Mouse (Mus musculus) small intestine, adult 2 months (tissue): ENCODE measurements around the gene Fam129a. TPM values are rescaled to one million over a fixed set of nuclear protein-coding genes. Genes with fewer than 3 reads are reported as not detected.

Experiments
- H3K27ac ChIP-seq: fragments of 200-500 bp; 2 replicates; pipeline ENCODE4 v1.5.1; 2012; ENCODE audit warnings: low read depth, low read length, control low read depth, inconsistent platforms; ENCODE audit not compliant: insufficient read depth
- H3K27me3 ChIP-seq: fragments of 200-500 bp; 2 replicates; pipeline ENCODE4 v1.6.1; 2012; ENCODE audit warnings: mild to moderate bottlenecking, moderate library complexity, low read length, inconsistent platforms; ENCODE audit not compliant: control insufficient read depth, insufficient read depth
- H3K36me3 ChIP-seq: fragments of 200-500 bp; 2 replicates; pipeline ENCODE4 v1.6.1; 2012; ENCODE audit warnings: mild to moderate bottlenecking, low read length, control low read depth, inconsistent platforms; ENCODE audit not compliant: control insufficient read depth, insufficient read depth
- H3K4me1 ChIP-seq: fragments of 200-500 bp; 2 replicates; pipeline ENCODE4 v1.6.1; 2012; ENCODE audit warnings: low read length, inconsistent platforms, mixed read lengths; ENCODE audit not compliant: control insufficient read depth, insufficient read depth, insufficient read length
- H3K4me3 ChIP-seq: fragments of 200-500 bp; 2 replicates; pipeline ENCODE4 v1.5.1; 2012; ENCODE audit warnings: low read depth, mild to moderate bottlenecking, control low read depth, inconsistent platforms, low read length, moderate library complexity
- CTCF ChIP-seq: fragments of 200-500 bp; IDR thresholded peaks from 2 replicates; pipeline ENCODE4 v1.5.1; 2012; ENCODE audit warnings: low read depth, mild to moderate bottlenecking, control low read depth, inconsistent platforms, low read length, moderate library complexity, mixed read lengths; ENCODE audit not compliant: insufficient replicate concordance, insufficient read length; ENCODE audit errors: extremely low read depth
- POLR2A ChIP-seq: fragments of 200-500 bp; IDR thresholded peaks from 2 replicates; pipeline ENCODE4 v1.6.1; 2012; ENCODE audit warnings: low read depth, mild to moderate bottlenecking, control low read depth, inconsistent platforms, low read length, moderate library complexity
- WGBS: fragments of 180-500 bp; shearing (Covaris S2); methylation state at CpG from one replicate; pipeline ENCODE4 v1.1.7; 2018; 5-methylcytosine and 5-hydroxymethylcytosine counted together
- polyA plus RNA-seq: library from polyadenylated mRNA; depleted of rRNA; stranded (reverse); fragments of >200 nt; gene quantifications from 2 replicates; pipeline ENCODE4 v1.2.3, GENCODE M21; 2012

Fam129a gene
- polyA plus RNA-seq, 1 experiment, result 1.6 TPM

DNA sequence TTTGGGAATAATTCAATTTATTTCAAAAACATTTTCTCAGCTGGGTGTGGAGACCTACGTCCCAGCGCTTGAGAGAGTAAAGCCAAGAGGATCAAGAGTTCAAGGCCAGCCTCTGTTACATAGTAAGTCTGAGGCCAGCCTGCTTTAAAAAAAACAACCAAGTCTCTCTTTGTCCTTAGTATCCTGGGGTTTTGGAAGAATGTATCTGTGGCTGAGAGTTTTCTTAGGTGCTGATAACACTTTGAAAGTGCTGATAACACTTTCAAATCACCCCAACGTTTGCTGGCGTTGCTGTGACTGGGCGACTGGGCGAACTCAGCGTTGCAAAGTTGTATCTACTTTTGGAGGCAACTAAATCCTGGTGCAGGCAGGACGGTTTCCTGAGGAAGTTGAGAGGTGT is 88.7 kb downstream of the Fam129a start:
- H3K36me3 ChIP-seq, result no peaks in the 10 kb centered on the region
- H3K27me3 ChIP-seq, result peaks cover 4% of the 10 kb centered on the region; the same call in 1 of the 2 replicates
- TF ChIP-seq POLR2A (no peak), CTCF (no peak)
- no peak overlapping the region for H3K27ac ChIP-seq
- H3K4me1 ChIP-seq, result peaks cover 6% of the 10 kb centered on the region; the same call in 1 of the 2 replicates
- no peak overlapping the region for H3K4me3 ChIP-seq
- 60% methylated on average over 8 of the region's 8 CpGs for WGBS

GRCm38 (mm10) chr1:151660251-151660650 is 89.3 kb downstream of the Fam129a start:
- no peaks in the 10 kb centered on the region for H3K36me3 ChIP-seq
- no peak for TF ChIP-seq CTCF
- no peak for TF ChIP-seq POLR2A
- H3K4me1 ChIP-seq, result peaks cover 6% of the 10 kb centered on the region; the same call in 1 of the 2 replicates
- peaks cover 4% of the 10 kb centered on the region; the same call in 1 of the 2 replicates for H3K27me3 ChIP-seq
- no peak overlapping the region for H3K27ac ChIP-seq
- 37% methylated on average over 4 of the region's 4 CpGs for WGBS
- H3K4me3 ChIP-seq, result no peak overlapping the region

- no peak overlapping the region for H3K27ac ChIP-seq
- TF ChIP-seq POLR2A, result no peak
- no peak for TF ChIP-seq CTCF
- H3K36me3 ChIP-seq, result no peaks in the 10 kb centered on the region
- WGBS, result 89% methylated on average over 6 of the region's 6 CpGs
- H3K4me3 ChIP-seq, result no peak overlapping the region
- H3K27me3 ChIP-seq, result peaks cover 4% of the 10 kb centered on the region; the same call in 1 of the 2 replicates
- H3K4me1 ChIP-seq, result peaks cover 6% of the 10 kb centered on the region; the same call in 1 of the 2 replicates
Measured at GRCm38 (mm10) chr1:151660883-151661282, 89.9 kb downstream of the Fam129a start.

GRCm38 (mm10) chr1:151661684-151662439 is 90.9 kb downstream of the Fam129a start:
- no peak overlapping the region for H3K4me3 ChIP-seq
- peaks cover 6% of the 10 kb centered on the region; the same call in 1 of the 2 replicates for H3K4me1 ChIP-seq
- TF ChIP-seq POLR2A (no peak), CTCF (no peak)
- H3K36me3 ChIP-seq, result no peaks in the 10 kb centered on the region
- H3K27ac ChIP-seq, result no peak overlapping the region
- 67% methylated on average over 7 of the region's 7 CpGs for WGBS
- peaks cover 4% of the 10 kb centered on the region; the same call in 1 of the 2 replicates for H3K27me3 ChIP-seq

DNA sequence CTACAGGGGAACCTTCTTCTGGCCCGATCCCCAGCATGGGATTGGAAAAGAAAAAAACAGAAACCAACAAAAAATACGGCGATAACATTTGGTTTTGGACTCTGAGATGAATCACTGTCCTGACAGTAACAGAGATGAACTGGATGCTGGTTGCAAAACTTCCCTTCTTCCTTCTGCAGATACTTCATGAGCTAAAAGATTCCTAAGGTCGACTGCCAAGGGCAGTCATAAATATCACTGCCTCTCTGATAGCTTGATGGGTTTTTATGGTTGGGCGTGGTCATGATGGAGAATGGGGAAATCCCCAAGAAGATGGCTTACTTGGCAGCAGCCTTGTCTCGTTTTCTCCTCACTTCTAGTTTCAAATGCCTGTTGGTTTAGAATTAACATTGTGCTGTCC is 92.0 kb downstream of the Fam129a start:
- 33% methylated on average over 6 of the region's 6 CpGs for WGBS

GRCm38 (mm10) chr1:151664384-151664783 is 93.4 kb downstream of the Fam129a start:
- Histone ChIP-seq H3K4me3 (no peak overlapping the region), H3K4me1 (peaks cover 6% of the 10 kb centered on the region; the same call in 1 of the 2 replicates), H3K36me3 (no peaks in the 10 kb centered on the region), H3K27me3 (peaks cover 4% of the 10 kb centered on the region; the same call in 1 of the 2 replicates), H3K27ac (no peak overlapping the region)
- 77% methylated on average over 10 of the region's 10 CpGs for WGBS
- TF ChIP-seq CTCF (no peak), POLR2A (no peak)

More for the DNA sequence above, 92.0 kb downstream of the Fam129a start:
- H3K36me3 ChIP-seq, result no peaks in the 10 kb centered on the region
- TF ChIP-seq CTCF, result no peak
- TF ChIP-seq POLR2A, result no peak
- no peak overlapping the region for H3K27ac ChIP-seq
- peaks cover 4% of the 10 kb centered on the region; the same call in 1 of the 2 replicates for H3K27me3 ChIP-seq
- no peak overlapping the region for H3K4me3 ChIP-seq
- peaks cover 6% of the 10 kb centered on the region; the same call in 1 of the 2 replicates for H3K4me1 ChIP-seq

DNA sequence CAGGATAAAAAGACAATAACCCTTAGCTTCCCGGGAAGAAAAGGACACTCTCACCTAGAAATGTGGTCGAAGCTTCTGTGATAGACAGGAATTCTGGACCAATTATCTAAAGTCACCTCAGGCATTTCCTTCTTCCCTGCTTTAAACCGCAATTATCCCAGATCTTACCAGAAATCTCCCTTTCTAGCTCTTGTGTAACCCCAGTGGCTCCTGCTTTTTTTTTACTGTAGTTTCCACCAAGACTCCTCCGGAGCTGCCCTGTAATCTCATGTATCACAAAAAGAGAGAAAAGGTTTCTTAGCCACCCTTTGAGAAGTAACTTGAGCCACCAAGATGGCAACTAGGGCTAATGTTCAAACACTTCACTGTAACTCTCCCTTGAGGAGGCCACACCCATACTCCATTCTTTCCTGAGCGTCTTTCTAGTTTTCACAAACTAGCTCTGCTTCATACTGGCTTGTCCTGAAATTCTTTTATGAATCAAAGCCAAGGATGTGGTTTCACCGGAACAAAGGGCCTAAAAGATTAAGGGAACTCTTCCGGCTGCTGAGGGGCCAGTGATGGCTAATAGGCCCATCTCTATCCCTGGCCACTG is 93.9 kb downstream of the Fam129a start:
- no peak for TF ChIP-seq POLR2A
- TF ChIP-seq CTCF, result no peak
- 91% methylated on average over 7 of the region's 7 CpGs for WGBS

More for the DNA sequence above, 93.9 kb downstream of the Fam129a start:
- Histone ChIP-seq H3K4me3 (no peak overlapping the region), H3K27ac (no peak overlapping the region), H3K4me1 (peaks cover 6% of the 10 kb centered on the region; the same call in 1 of the 2 replicates), H3K27me3 (peaks cover 4% of the 10 kb centered on the region; the same call in 1 of the 2 replicates), H3K36me3 (no peaks in the 10 kb centered on the region)
